Mouse (Mus musculus): ENCODE measurements at regions not wholly inside any gene's neighbourhood (a gene's known extent, or its start where the extent isn't known, plus 50 kb on each side); places are given as distances from the start of the nearest gene placed in this dataset.

GRCm38 (mm10) chr2:75202587-75203220 is 377.1 kb downstream of the Mtx2 start:
- 37% methylated on average over 7 of the region's 7 CpGs for WGBS
- no peak for ATAC-seq
- H3K27ac ChIP-seq (ENCODE audit: low read depth, low read length) = no peak overlapping the region
- H3K9me3 ChIP-seq (ENCODE audit: control insufficient read depth) = no peaks in the 10 kb centered on the region
- no peaks in the 10 kb centered on the region for H3K27me3 ChIP-seq (replicated peaks; ENCODE audit: control insufficient read depth, insufficient read depth, low read length)
- H3K9ac ChIP-seq (ENCODE audit: low read depth, low read length) = no peak overlapping the region
- no peak overlapping the region for H3K4me3 ChIP-seq (ENCODE audit: low read depth, low read length)
- no peak for TF ChIP-seq CTCF (IDR thresholded peaks at IDR 0.05; ENCODE audit: low read depth)
- no peak overlapping the region for H3K4me2 ChIP-seq (replicated peaks; ENCODE audit: low read depth)
- H3K4me1 ChIP-seq (replicated peaks; ENCODE audit: control insufficient read depth, insufficient read depth, low read length) = no peaks in the 10 kb centered on the region
- H3K36me3 ChIP-seq (ENCODE audit: control insufficient read depth, insufficient read depth) = no peaks in the 10 kb centered on the region

- no peaks in the 10 kb centered on the region for H3K4me1 ChIP-seq (replicated peaks; ENCODE audit: control insufficient read depth, insufficient read depth, low read length)
- no peak overlapping the region for H3K9ac ChIP-seq (ENCODE audit: low read depth, low read length)
- H3K36me3 ChIP-seq (ENCODE audit: control insufficient read depth, insufficient read depth) = no peaks in the 10 kb centered on the region
- no peak overlapping the region for H3K4me3 ChIP-seq (ENCODE audit: low read depth, low read length)
- 78% methylated on average over 27 of the region's 27 CpGs for WGBS
- no peaks in the 10 kb centered on the region for H3K27me3 ChIP-seq (replicated peaks; ENCODE audit: control insufficient read depth, insufficient read depth, low read length)
- H3K27ac ChIP-seq (ENCODE audit: low read depth, low read length) = no peak overlapping the region
- ATAC-seq = no peak
- TF ChIP-seq CTCF (IDR thresholded peaks at IDR 0.05; ENCODE audit: low read depth) = no peak
- no peaks in the 10 kb centered on the region for H3K9me3 ChIP-seq (ENCODE audit: control insufficient read depth)
- no peak overlapping the region for H3K4me2 ChIP-seq (replicated peaks; ENCODE audit: low read depth)
Observed at GRCm38 (mm10) chr2:75208821-75209758, 383.5 kb downstream of the Mtx2 start.

GRCm38 (mm10) chr2:75209790-75210583 is 384.4 kb downstream of the Mtx2 start:
- no peak for TF ChIP-seq CTCF (IDR thresholded peaks at IDR 0.05; ENCODE audit: low read depth)
- WGBS = 63% methylated on average over 17 of the region's 17 CpGs
- H3K4me3 ChIP-seq (ENCODE audit: low read depth, low read length) = no peak overlapping the region
- H3K27me3 ChIP-seq (replicated peaks; ENCODE audit: control insufficient read depth, insufficient read depth, low read length) = no peaks in the 10 kb centered on the region
- H3K27ac ChIP-seq (ENCODE audit: low read depth, low read length) = no peak overlapping the region
- H3K36me3 ChIP-seq (ENCODE audit: control insufficient read depth, insufficient read depth) = no peaks in the 10 kb centered on the region
- H3K4me2 ChIP-seq (replicated peaks; ENCODE audit: low read depth) = no peak overlapping the region
- no peaks in the 10 kb centered on the region for H3K4me1 ChIP-seq (replicated peaks; ENCODE audit: control insufficient read depth, insufficient read depth, low read length)
- no peaks in the 10 kb centered on the region for H3K9me3 ChIP-seq (ENCODE audit: control insufficient read depth)
- ATAC-seq = no peak
- no peak overlapping the region for H3K9ac ChIP-seq (ENCODE audit: low read depth, low read length)

GRCm38 (mm10) chr2:75216931-75217330 is 391.3 kb downstream of the Mtx2 start:
- H3K36me3 ChIP-seq (ENCODE audit: control insufficient read depth, insufficient read depth) = no peaks in the 10 kb centered on the region
- no peaks in the 10 kb centered on the region for H3K9me3 ChIP-seq (ENCODE audit: control insufficient read depth)
- H3K27me3 ChIP-seq (replicated peaks; ENCODE audit: control insufficient read depth, insufficient read depth, low read length) = no peaks in the 10 kb centered on the region
- H3K4me1 ChIP-seq (replicated peaks; ENCODE audit: control insufficient read depth, insufficient read depth, low read length) = no peaks in the 10 kb centered on the region
- H3K27ac ChIP-seq (ENCODE audit: low read depth, low read length) = no peak overlapping the region
- H3K9ac ChIP-seq (ENCODE audit: low read depth, low read length) = no peak overlapping the region
- no peak for ATAC-seq
- H3K4me2 ChIP-seq (replicated peaks; ENCODE audit: low read depth) = no peak overlapping the region
- 67% methylated on average over 5 of the region's 5 CpGs for WGBS
- no peak overlapping the region for H3K4me3 ChIP-seq (ENCODE audit: low read depth, low read length)
- TF ChIP-seq CTCF (IDR thresholded peaks at IDR 0.05; ENCODE audit: low read depth) = no peak

- WGBS = 59% methylated on average over 8 of the region's 8 CpGs
- Histone ChIP-seq H3K4me2 (replicated peaks; ENCODE audit: low read depth) (no peak overlapping the region), H3K9me3 (ENCODE audit: control insufficient read depth) (no peaks in the 10 kb centered on the region), H3K4me1 (replicated peaks; ENCODE audit: control insufficient read depth, insufficient read depth, low read length) (no peaks in the 10 kb centered on the region), H3K27ac (ENCODE audit: low read depth, low read length) (no peak overlapping the region), H3K36me3 (ENCODE audit: control insufficient read depth, insufficient read depth) (no peaks in the 10 kb centered on the region), H3K4me3 (ENCODE audit: low read depth, low read length) (no peak overlapping the region), H3K27me3 (replicated peaks; ENCODE audit: control insufficient read depth, insufficient read depth, low read length) (no peaks in the 10 kb centered on the region), H3K9ac (ENCODE audit: low read depth, low read length) (no peak overlapping the region)
- TF ChIP-seq CTCF (IDR thresholded peaks at IDR 0.05; ENCODE audit: low read depth) = no peak
- ATAC-seq = no peak
Observed at GRCm38 (mm10) chr2:75220775-75221359, 395.3 kb downstream of the Mtx2 start.

- no peaks in the 10 kb centered on the region for H3K36me3 ChIP-seq (ENCODE audit: control insufficient read depth, insufficient read depth)
- no peak overlapping the region for H3K27ac ChIP-seq (ENCODE audit: low read depth, low read length)
- H3K27me3 ChIP-seq (replicated peaks; ENCODE audit: control insufficient read depth, insufficient read depth, low read length) = no peaks in the 10 kb centered on the region
- H3K9me3 ChIP-seq (ENCODE audit: control insufficient read depth) = no peaks in the 10 kb centered on the region
- H3K9ac ChIP-seq (ENCODE audit: low read depth, low read length) = no peak overlapping the region
- no peaks in the 10 kb centered on the region for H3K4me1 ChIP-seq (replicated peaks; ENCODE audit: control insufficient read depth, insufficient read depth, low read length)
- 58% methylated on average over 5 of the region's 5 CpGs for WGBS
- no peak for TF ChIP-seq CTCF (IDR thresholded peaks at IDR 0.05; ENCODE audit: low read depth)
- no peak overlapping the region for H3K4me3 ChIP-seq (ENCODE audit: low read depth, low read length)
- ATAC-seq = no peak
- H3K4me2 ChIP-seq (replicated peaks; ENCODE audit: low read depth) = no peak overlapping the region
Observed at GRCm38 (mm10) chr2:75224443-75224842, 398.8 kb downstream of the Mtx2 start.

Data from intestine, postnatal 0 days (tissue).